Mouse (Mus musculus) brain, adult 10 weeks (tissue): Measurements from ENCODE around the gene Cd244a. TPM values are rescaled to one million over a fixed set of nuclear protein-coding genes. Genes with fewer than 3 reads are reported as not detected.

ENCODE experiments used
- polyA plus RNA-seq: library from polyadenylated mRNA; stranded (reverse); fragments of 350-450 nt; fragmentation: Illumina TruSeq; extraction: RNeasy Lipid Tissue Mini Kit (QIAGEN cat#74804); gene quantifications from one replicate; pipeline ENCODE4 v1.2.3, GENCODE M21; 2015; ENCODE audit warnings: low read depth, low replicate concordance

Cd244a gene
- not detected for polyA plus RNA-seq

DNA sequence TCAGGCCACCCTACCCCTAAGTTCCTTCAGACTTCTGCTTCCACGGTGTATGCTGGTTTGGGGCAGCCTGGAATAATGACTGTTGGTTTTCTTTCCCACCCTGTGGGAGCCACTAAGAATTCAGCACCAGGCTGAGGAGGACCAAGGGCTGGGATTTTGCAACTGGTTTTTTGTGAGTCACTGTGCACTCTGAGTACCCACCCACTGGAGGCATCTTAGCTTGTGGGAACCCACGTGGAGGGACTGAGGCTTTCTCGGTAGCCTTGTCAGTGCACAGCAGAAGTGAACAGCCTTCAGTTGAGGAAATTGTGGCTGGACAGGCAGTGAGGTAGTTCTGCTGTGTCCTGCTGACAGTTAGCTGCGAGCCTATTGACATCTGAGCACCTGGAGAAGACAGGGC lies at the start of gene Cd244a:
Gene Cd244a, plus strand, starts transcription at position 296 of the 400 bp plus-strand sequence.

DNA sequence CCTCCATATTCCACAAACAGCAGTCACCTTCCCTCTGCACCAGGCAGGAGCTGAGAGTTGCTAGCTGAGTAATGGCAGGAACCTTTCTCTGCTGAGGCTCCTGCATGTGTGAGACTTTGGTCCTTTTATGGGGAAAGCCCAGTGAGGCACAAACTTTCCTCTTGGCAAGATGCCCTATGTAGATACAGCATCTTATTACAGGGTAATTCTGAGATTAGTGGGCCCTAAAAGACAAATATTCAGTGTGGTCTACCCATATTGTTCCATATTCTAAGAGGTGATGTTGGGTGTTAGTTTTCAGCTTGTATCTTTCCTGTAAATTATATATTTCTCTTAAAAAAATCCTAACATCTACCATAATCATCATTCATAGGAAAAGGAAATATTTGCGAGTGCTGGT lies 23.8 kb upstream of the Cd244a start, which contains the start of gene Itln1:
Gene Itln1, minus strand, starts transcription at position 101 of the 400 bp plus-strand sequence.

DNA sequence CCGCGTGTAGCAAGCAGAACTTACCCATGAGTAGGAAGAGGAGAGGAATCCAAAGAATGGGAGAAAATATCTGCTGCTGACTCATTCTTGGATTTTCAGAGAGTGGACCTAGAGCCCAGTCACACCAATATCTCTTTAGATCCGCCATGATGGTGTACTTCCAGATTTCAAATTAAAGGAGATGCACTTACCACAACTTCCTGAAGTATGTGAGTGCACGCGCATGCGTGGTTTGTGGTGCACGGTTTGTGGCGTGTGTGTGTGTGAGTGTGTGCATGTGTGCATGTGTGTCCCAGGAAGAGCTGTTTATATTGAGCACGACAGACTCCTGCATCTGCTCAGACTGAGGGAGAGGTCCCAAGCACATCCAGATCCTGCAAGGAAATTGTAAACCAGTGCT lies 48.2 kb downstream of the Cd244a start, which contains the start of gene Ly9:
Gene Ly9, minus strand, starts transcription at position 235 of the 400 bp plus-strand sequence.

DNA sequence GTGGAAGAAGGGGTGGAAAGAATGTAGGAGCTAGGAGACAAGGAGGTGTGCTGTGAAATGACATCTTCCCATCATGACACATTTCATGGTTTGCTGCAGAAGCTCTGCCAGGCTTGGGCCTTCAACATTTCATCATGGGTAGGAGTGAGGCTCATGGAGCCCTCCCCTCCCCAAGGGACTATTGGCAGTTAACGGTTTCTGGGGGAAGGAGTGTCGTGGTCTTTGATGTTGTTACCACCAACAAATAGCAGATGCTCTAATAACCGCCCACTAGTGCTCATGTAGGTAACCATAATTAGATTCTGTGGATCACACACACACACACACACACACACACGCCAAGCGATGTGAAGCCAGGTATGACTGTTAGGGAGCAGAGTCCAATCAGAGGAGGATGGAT lies 93.7 kb downstream of the Cd244a start, which contains the start of gene Slamf7:
Gene Slamf7, minus strand, starts transcription at position 302 of the 400 bp plus-strand sequence.

Other genes with a start within 250 kb of the Cd244a start
- gene Dedd, start 230.0 kb upstream of the Cd244a start, polyA plus RNA-seq, result 42.7 TPM
- 59.9 TPM for gene Nit1, start 213.5 kb upstream of the Cd244a start, polyA plus RNA-seq
- gene Pfdn2, start 213.5 kb upstream of the Cd244a start, polyA plus RNA-seq, result 221 TPM
- gene Klhdc9, start 198.4 kb upstream of the Cd244a start, polyA plus RNA-seq, result 5.8 TPM
- 4.8 TPM for gene Nectin4, start 189.1 kb upstream of the Cd244a start, polyA plus RNA-seq
- gene Arhgap30, start 170.2 kb upstream of the Cd244a start, polyA plus RNA-seq, result 2.2 TPM
- gene Usf1, start 147.9 kb upstream of the Cd244a start, polyA plus RNA-seq, result 125 TPM
- gene Tstd1, start 140.3 kb upstream of the Cd244a start, polyA plus RNA-seq, result not detected
- 10.4 TPM for gene F11r, start 121.7 kb upstream of the Cd244a start, polyA plus RNA-seq
- gene Alyref2, start 55.7 kb upstream of the Cd244a start, polyA plus RNA-seq, result 6.3 TPM
- gene Itln1, start 23.9 kb upstream of the Cd244a start, polyA plus RNA-seq, result not detected
- gene Ly9, start 48.2 kb downstream of the Cd244a start, polyA plus RNA-seq, result 0.21 TPM
- not detected for gene Slamf7, start 93.8 kb downstream of the Cd244a start, polyA plus RNA-seq
- gene Cd48, start 122.8 kb downstream of the Cd244a start, polyA plus RNA-seq, result 2.5 TPM
- 0.24 TPM for gene Slamf1, start 207.9 kb downstream of the Cd244a start, polyA plus RNA-seq